Comparison of ENCODE assay signal across 32 mouse cellular contexts in the genomic region with DNA sequence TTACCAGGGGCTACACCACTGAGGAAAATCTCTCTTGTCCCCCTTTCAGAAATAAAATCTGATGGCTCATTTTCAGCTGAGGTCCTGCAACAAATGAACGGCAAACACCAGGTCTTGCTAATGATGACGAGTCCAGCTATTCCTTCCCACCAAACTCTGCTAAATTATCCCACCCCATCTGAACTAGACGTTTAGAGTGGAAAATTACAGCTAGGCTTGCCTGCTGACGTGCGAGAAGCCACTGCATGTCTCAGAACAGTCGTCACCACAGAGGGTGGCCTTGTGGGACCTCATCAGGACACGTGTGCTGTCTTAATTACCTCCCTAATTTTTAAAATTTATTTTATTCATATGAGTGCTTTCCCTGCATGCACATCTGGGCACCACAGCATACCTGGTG.
"Had no signal": no experiment of that assay in that cellular context is flagged by ENCODE, and none has a peak within 500 bp of the region (broad histone marks: within the 10 kb centered on the region; RNA-seq: fewer than 3 reads in every experiment).

No protein-coding gene starts in this region.

- H3K9me3 ChIP-seq: limb, embryonic 10.5 days; limb, embryonic 15.5 days; liver, embryonic 12.5 days; liver, embryonic 13.5 days; liver, embryonic 15.5 days; lung, embryonic 15.5 days; midbrain, embryonic 10.5 days; midbrain, embryonic 12.5 days; midbrain, embryonic 13.5 days; midbrain, embryonic 15.5 days; neural tube, embryonic 12.5 days had no signal

- H3K36me3 ChIP-seq: midbrain, embryonic 15.5 days had no signal

- H3K27ac ChIP-seq: limb, embryonic 10.5 days; limb, embryonic 12.5 days; limb, embryonic 13.5 days; limb, embryonic 15.5 days; liver, embryonic 12.5 days; liver, embryonic 13.5 days; liver, embryonic 14.5 days; liver, embryonic 15.5 days; lung, embryonic 15.5 days; macrophage; midbrain, embryonic 10.5 days; midbrain, embryonic 12.5 days; midbrain, embryonic 13.5 days; midbrain, embryonic 15.5 days; neural tube, embryonic 12.5 days had no signal

- ATAC-seq: liver, embryonic 12.5 days; liver, postnatal 0 days; lung, postnatal 0 days; midbrain, embryonic 13.5 days; midbrain, embryonic 15.5 days; midbrain, embryonic 16.5 days had no signal

- H3K4me3 ChIP-seq: limb, embryonic 10.5 days; limb, embryonic 12.5 days; limb, embryonic 13.5 days; limb, embryonic 15.5 days; liver, embryonic 12.5 days; liver, embryonic 13.5 days; liver, embryonic 15.5 days; lung, embryonic 15.5 days; megakaryocyte, embryonic 14.5 days; midbrain, embryonic 10.5 days; midbrain, embryonic 12.5 days; midbrain, embryonic 13.5 days; midbrain, embryonic 15.5 days; myocyte; neural tube, embryonic 12.5 days had no signal

- H3K4me2 ChIP-seq: limb, embryonic 12.5 days; limb, embryonic 13.5 days; limb, embryonic 15.5 days; liver, embryonic 11.5 days; liver, embryonic 12.5 days; liver, embryonic 13.5 days; liver, embryonic 15.5 days; lung, embryonic 14.5 days; lung, embryonic 15.5 days; midbrain, embryonic 11.5 days; midbrain, embryonic 12.5 days; midbrain, embryonic 13.5 days; midbrain, embryonic 15.5 days; neural tube, embryonic 12.5 days had no signal

- DNase-seq: left cerebral cortex, postnatal 4 days; liver; liver, embryonic 13.5 days; liver, postnatal 0 days; lung, adult 18-20 months; lung, adult 2 months; lung, embryonic 14.5 days; lung, postnatal 10 days; lung, postnatal 14 days; lung, postnatal 36 days; lung, postnatal 4 days; midbrain, embryonic 14.5 days had no signal

- H3K27me3 ChIP-seq: limb, embryonic 12.5 days; limb, embryonic 13.5 days; limb, embryonic 15.5 days; liver, embryonic 12.5 days; liver, embryonic 13.5 days; liver, embryonic 15.5 days; lung, embryonic 15.5 days; midbrain, embryonic 12.5 days; midbrain, embryonic 13.5 days; midbrain, embryonic 15.5 days; neural tube, embryonic 12.5 days had no signal

- H3K9ac ChIP-seq: limb, embryonic 12.5 days; limb, embryonic 13.5 days; limb, embryonic 15.5 days; liver, embryonic 12.5 days; liver, embryonic 13.5 days; liver, embryonic 14.5 days; liver, embryonic 15.5 days; liver, postnatal 0 days; lung, embryonic 14.5 days; lung, embryonic 15.5 days; midbrain, embryonic 12.5 days; midbrain, embryonic 13.5 days; midbrain, embryonic 15.5 days; neural tube, embryonic 12.5 days had no signal
